9 mouse cellular contexts compared by ENCODE assay signal in the genomic region with DNA sequence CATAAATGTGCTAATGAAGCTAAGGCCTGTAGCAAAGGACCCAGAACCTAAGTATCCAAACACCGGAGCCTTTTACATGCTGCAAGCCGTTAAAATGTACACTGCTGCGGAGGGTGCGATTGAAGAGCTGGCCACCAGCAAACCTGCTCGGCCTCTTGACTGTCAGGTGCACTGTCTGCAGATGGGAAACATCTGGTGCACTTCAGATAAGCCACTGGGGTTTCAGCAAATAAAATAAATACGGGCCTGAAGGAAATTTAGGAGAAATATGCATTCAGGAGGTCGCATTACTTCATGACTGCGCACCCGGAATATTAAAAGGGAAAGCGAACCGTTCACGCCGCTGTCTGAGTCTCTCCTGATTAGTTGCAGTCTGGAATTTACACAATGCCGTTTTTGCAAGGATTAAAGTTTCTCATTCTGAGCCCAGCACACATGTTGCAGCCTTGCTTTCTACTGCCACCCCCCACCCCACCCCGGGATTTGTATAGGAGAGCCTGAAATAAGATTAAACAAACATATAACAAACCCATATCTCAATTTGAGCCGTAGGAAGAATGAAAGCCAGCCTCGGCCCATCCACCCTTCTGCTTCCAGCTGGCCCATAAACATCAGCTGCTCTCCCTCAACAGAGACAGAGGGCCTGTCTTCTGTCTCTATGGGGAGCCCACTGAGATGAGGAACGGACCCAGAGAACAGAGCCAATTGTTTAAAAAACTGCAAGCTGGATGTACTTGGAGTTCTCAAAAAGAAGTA.
DNase-seq lines count a peak whose midpoint lies in the region; ATAC-seq lines count a peak whose summit lies in the region.
"Had no signal": no experiment of that assay in that cellular context is flagged by ENCODE, and none has a peak within 500 bp of the region (broad histone marks: within the 10 kb centered on the region; RNA-seq: fewer than 3 reads in every experiment).

No protein-coding gene starts in this region.

- peak overlapping the region; percentile 36 for H3K4me2 ChIP-seq in embryonic facial prominence, embryonic 12.5 days (replicated peaks)
- H3K4me2 ChIP-seq in hindbrain, embryonic 12.5 days (replicated peaks), result 0 out of 2 replicates have a peak overlapping the region, but pooled peaks have one; percentile 6
- peak overlapping the region; percentile 23 for H3K4me2 ChIP-seq in limb, embryonic 15.5 days

- peaks cover 29% of the 10 kb centered on the region for H3K4me1 ChIP-seq in embryonic facial prominence, embryonic 12.5 days
- H3K4me1 ChIP-seq in hindbrain, embryonic 12.5 days, result peaks cover 11% of the 10 kb centered on the region
- H3K4me1 ChIP-seq in limb, embryonic 15.5 days, result peaks cover 24% of the 10 kb centered on the region; the same call in 1 of the 2 replicates

- ATAC-seq in embryonic facial prominence, embryonic 12.5 days (ENCODE audit: insufficient number of reproducible peaks, insufficient read depth, low FRiP score, low TSS enrichment), result peak; percentile 62; the same call in 1 of the 2 replicates
- ATAC-seq in hindbrain, embryonic 12.5 days (ENCODE audit: low FRiP score), result peak; percentile 75
- ATAC-seq in limb, embryonic 15.5 days (ENCODE audit: insufficient number of reproducible peaks, low FRiP score, low TSS enrichment, low read depth), result no peak

- H3K4me3 ChIP-seq in embryonic facial prominence, embryonic 12.5 days, result no peak overlapping the region
- no peak overlapping the region for H3K4me3 ChIP-seq in hindbrain, embryonic 12.5 days
- H3K4me3 ChIP-seq in limb, embryonic 15.5 days, result 0 out of 2 replicates have a peak overlapping the region, but pooled peaks have one; percentile 0

- H3K27me3 ChIP-seq in embryonic facial prominence, embryonic 12.5 days, result no peaks in the 10 kb centered on the region
- H3K27me3 ChIP-seq in hindbrain, embryonic 12.5 days, result no peaks in the 10 kb centered on the region
- no peaks in the 10 kb centered on the region for H3K27me3 ChIP-seq in limb, embryonic 15.5 days

- WGBS in embryonic facial prominence, embryonic 12.5 days, result 29% methylated on average over 18 of the region's 18 CpGs
- 51% methylated on average over 18 of the region's 18 CpGs for WGBS in hindbrain, embryonic 12.5 days
- WGBS in limb, embryonic 15.5 days, result 25% methylated on average over 18 of the region's 18 CpGs

- DNase-seq in kidney, adult 18-20 months, result peak; percentile 28
- no peak for DNase-seq in kidney, adult 9 months
- no peak for DNase-seq in adrenal gland, adult 18-20 months (ENCODE audit: low spot score in 2 of 2)
- DNase-seq in urinary bladder, postnatal 25 days (ENCODE audit: low spot score), result no peak
- no peak for DNase-seq in gastrocnemius, postnatal 14 days

- no peak overlapping the region for H3K9ac ChIP-seq in embryonic facial prominence, embryonic 12.5 days
- H3K9ac ChIP-seq in hindbrain, embryonic 12.5 days, result no peak overlapping the region
- no peak overlapping the region for H3K9ac ChIP-seq in limb, embryonic 15.5 days

- H3K9me3 ChIP-seq in embryonic facial prominence, embryonic 12.5 days, result no peaks in the 10 kb centered on the region
- H3K9me3 ChIP-seq in hindbrain, embryonic 12.5 days (replicated peaks), result no peaks in the 10 kb centered on the region
- H3K9me3 ChIP-seq in limb, embryonic 15.5 days, result no peaks in the 10 kb centered on the region
- H3K9me3 ChIP-seq: G1E had no signal

- H3K27ac ChIP-seq in embryonic facial prominence, embryonic 12.5 days, result peak overlapping the region; percentile 78
- H3K27ac ChIP-seq in hindbrain, embryonic 12.5 days, result peak overlapping the region; percentile 44
- 0 out of 2 replicates have a peak overlapping the region, but pooled peaks have one; percentile 40 for H3K27ac ChIP-seq in limb, embryonic 15.5 days

- intact Hi-C loops in gastrocnemius, postnatal 14 days (cut with DNase I; ENCODE audit: low total_unique reads), result no loop called here

- H3K36me3 ChIP-seq in embryonic facial prominence, embryonic 12.5 days, result no peaks in the 10 kb centered on the region
- H3K36me3 ChIP-seq in hindbrain, embryonic 12.5 days, result no peaks in the 10 kb centered on the region
- no peaks in the 10 kb centered on the region for H3K36me3 ChIP-seq in limb, embryonic 15.5 days
- H3K36me3 ChIP-seq: G1E had no signal
